ENCODE assay signal across 8 mouse cellular contexts in the genomic region with DNA sequence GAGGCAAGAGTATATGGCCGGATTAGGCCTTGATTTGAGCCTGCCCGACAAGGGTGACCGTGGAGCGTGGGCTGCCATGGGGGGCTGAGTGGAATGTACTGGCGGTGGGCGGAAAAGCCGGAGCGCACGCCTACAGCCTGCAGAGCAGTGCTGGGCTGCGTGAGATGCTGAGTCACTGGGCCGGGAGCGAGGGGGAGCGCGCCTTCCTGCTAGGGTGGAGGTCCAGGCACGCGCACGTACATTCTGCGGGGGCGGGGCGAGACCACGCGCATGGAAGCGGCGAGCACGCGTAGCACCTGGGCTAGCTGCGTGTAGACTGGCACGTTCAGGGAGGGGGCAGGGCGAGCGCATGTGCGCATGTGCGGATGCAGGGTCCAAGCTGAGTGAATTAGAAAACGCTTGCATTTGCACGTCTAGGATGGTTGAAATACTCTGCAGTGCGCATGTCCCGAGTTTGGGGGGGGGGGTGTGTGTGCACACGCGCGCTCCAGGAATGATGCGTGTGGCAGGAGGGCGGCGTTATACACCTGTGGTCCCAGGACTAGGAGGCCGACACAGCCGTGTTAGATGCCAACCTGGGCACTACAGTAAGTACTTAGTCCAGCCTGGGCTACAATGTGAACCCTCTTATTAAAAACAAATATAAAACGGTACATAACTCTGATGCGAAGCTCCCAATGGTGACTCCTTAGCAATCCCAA. TPM values are rescaled to one million over a fixed set of nuclear protein-coding genes. Genes with fewer than 3 reads are reported as not detected.
A peak's percentile ranks its signal among the peaks of the same experiment; 100 is the strongest.
DNase-seq lines count a peak whose midpoint lies in the region; ATAC-seq lines count a peak whose summit lies in the region.

No protein-coding gene starts in this region.

- peak; percentile 92 for DNase-seq in adipocyte (ENCODE audit: low spot score)
- peak; percentile 100 for DNase-seq in embryo, embryonic 10 days (ENCODE audit: low spot score)
- DNase-seq in gastrocnemius, postnatal 10 days = peak; percentile 96
- DNase-seq in induced T-regulatory cell, adult 2 months (ENCODE audit: low read depth) = peak; percentile 99
- DNase-seq in left cerebral cortex, adult 9 months (ENCODE audit: low spot score in 2 of 2) = peak; percentile 99 to 100
- DNase-seq in right cerebral cortex, postnatal 14 days = peak; percentile 100
- DNase-seq in urinary bladder, postnatal 36 days (ENCODE audit: low spot score in 2 of 2) = peak; percentile 99

- peak; percentile 83 for ATAC-seq in megakaryocyte progenitor cell, adult 5-6 weeks (replicated peaks; ENCODE audit: poor library complexity)

RNA-seq across cellular contexts. Expression of a gene that starts 3.9 kb away (rescaled TPM):
- 100 to 1,000 TPM; 954 to 962 TPM for total RNA-seq in gastrocnemius, postnatal 10 days (2021)
- 573 and 626 TPM in 2 replicates for total RNA-seq in megakaryocyte progenitor cell, adult 5-6 weeks (2015)
- total RNA-seq in megakaryocyte progenitor cell, adult 5-6 weeks (2017) = 615 and 714 TPM in 2 replicates

RNA-seq across cellular contexts. Expression of a gene that starts 16.8 kb away (rescaled TPM):
- not detected for total RNA-seq in gastrocnemius, postnatal 10 days (2021)
- total RNA-seq in megakaryocyte progenitor cell, adult 5-6 weeks (2015) = not detected in 2 replicates
- not detected in 2 replicates for total RNA-seq in megakaryocyte progenitor cell, adult 5-6 weeks (2017)

RNA-seq across cellular contexts. Expression of a gene that starts 37.6 kb away (rescaled TPM):
- 10 to 100 TPM; 19.5 to 23.2 TPM for total RNA-seq in gastrocnemius, postnatal 10 days (2021)
- total RNA-seq in megakaryocyte progenitor cell, adult 5-6 weeks (2015) = 25.2 and 32.9 TPM in 2 replicates
- 33.0 and 42.0 TPM in 2 replicates for total RNA-seq in megakaryocyte progenitor cell, adult 5-6 weeks (2017)

Comparison
In these comparisons a context has a peak if more than half of its experiments do, and no peak if none do; other contexts are left out.
1. Peak in every context shown above with its lines: DNase-seq and ATAC-seq.